Mouse (Mus musculus) liver, embryonic 16.5 days (tissue): ENCODE measurements around the gene Wfdc8. TPM values are rescaled to one million over a fixed set of nuclear protein-coding genes. Genes with fewer than 3 reads are reported as not detected.

Experiments
- ATAC-seq: fragments of 200-750 bp; cut with Nextera tagmentation; 2 replicates; pipeline ENCODE4 v1.8.0; 2017; ENCODE audit warnings: low read depth, mild to moderate bottlenecking, moderate number of reproducible peaks, moderate library complexity
- H3K27ac ChIP-seq: fragments of 300-500 bp; sonication (generic); 2 replicates; pipeline ENCODE4 v1.5.1; 2014; ENCODE audit warnings: mild to moderate bottlenecking, low read length
- H3K27me3 ChIP-seq: fragments of 300-500 bp; sonication (generic); 2 replicates; pipeline ENCODE4 v1.6.1; 2014; ENCODE audit warnings: low read depth, low read length, mixed read lengths; ENCODE audit not compliant: control insufficient read depth, insufficient read depth
- H3K36me3 ChIP-seq: fragments of 300-500 bp; sonication (generic); 2 replicates; pipeline ENCODE4 v1.6.1; 2014; ENCODE audit warnings: mild to moderate bottlenecking; ENCODE audit not compliant: control insufficient read depth, insufficient read depth
- H3K4me1 ChIP-seq: fragments of 300-500 bp; sonication (generic); 2 replicates; pipeline ENCODE4 v1.6.1; 2014; ENCODE audit warnings: low read depth, low read length, mixed read lengths; ENCODE audit not compliant: control insufficient read depth
- H3K4me2 ChIP-seq: fragments of 300-500 bp; sonication (generic); 2 replicates; pipeline ENCODE4 v1.6.1; 2014; ENCODE audit warnings: low read depth, low read length, mixed read lengths
- H3K4me3 ChIP-seq: fragments of 300-500 bp; sonication (generic); 2 replicates; pipeline ENCODE4 v1.5.1; 2014; ENCODE audit warnings: low read depth, mild to moderate bottlenecking, low read length
- H3K9ac ChIP-seq: fragments of 300-500 bp; sonication (generic); 2 replicates; pipeline ENCODE4 v1.6.1; 2014; ENCODE audit warnings: low read depth, low read length
- H3K9me3 ChIP-seq: fragments of 300-500 bp; sonication (generic); replicated peaks from 2 replicates; pipeline ENCODE4 v1.6.1; 2016; ENCODE audit warnings: low read length; ENCODE audit not compliant: control insufficient read depth
- WGBS: fragments of 180-500 bp; shearing (Covaris S2); extraction: QIAGEN DNeasy Blood & Tissue Kit; methylation state at CpG from one replicate; pipeline ENCODE4 v1.1.7; 2014; ENCODE audit not compliant: insufficient replicate concordance; 5-methylcytosine and 5-hydroxymethylcytosine counted together
- polyA plus RNA-seq: library from polyadenylated mRNA; unstranded; fragments of >200 nt; fragmentation: Nextera tagmentation; extraction: Ambion mirVana; gene quantifications from 2 replicates; pipeline ENCODE4 v1.2.1, GENCODE M21; 2015

Wfdc8 gene
- polyA plus RNA-seq, 1 experiment from 2014 or later, result not detected

GRCm38 (mm10) chr2:164551502-164551901 lies 61.9 kb downstream of the Wfdc8 start:
- no peak for ATAC-seq
- WGBS, result 67% methylated on average over 9 of the region's 9 CpGs
- Histone ChIP-seq H3K9ac (no peak overlapping the region), H3K36me3 (no peaks in the 10 kb centered on the region), H3K4me1 (no peaks in the 10 kb centered on the region), H3K9me3 (no peaks in the 10 kb centered on the region), H3K27ac (no peak overlapping the region), H3K4me3 (no peak overlapping the region), H3K4me2 (no peak overlapping the region), H3K27me3 (peaks cover 3% of the 10 kb centered on the region; the same call in 1 of the 2 replicates)

GRCm38 (mm10) chr2:164550895-164551269 lies 62.5 kb downstream of the Wfdc8 start:
- Histone ChIP-seq H3K9ac (no peak overlapping the region), H3K4me1 (no peaks in the 10 kb centered on the region), H3K36me3 (no peaks in the 10 kb centered on the region), H3K27ac (no peak overlapping the region), H3K27me3 (peaks cover 3% of the 10 kb centered on the region; the same call in 1 of the 2 replicates), H3K4me2 (no peak overlapping the region), H3K4me3 (no peak overlapping the region), H3K9me3 (no peaks in the 10 kb centered on the region)
- no peak for ATAC-seq
- 11% methylated on average over 2 of the region's 2 CpGs for WGBS

GRCm38 (mm10) chr2:164549963-164550894 lies 63.2 kb downstream of the Wfdc8 start:
- Histone ChIP-seq H3K4me3 (no peak overlapping the region), H3K36me3 (no peaks in the 10 kb centered on the region), H3K4me2 (no peak overlapping the region), H3K27me3 (peaks cover 3% of the 10 kb centered on the region; the same call in 1 of the 2 replicates), H3K4me1 (no peaks in the 10 kb centered on the region), H3K27ac (no peak overlapping the region), H3K9me3 (no peaks in the 10 kb centered on the region), H3K9ac (no peak overlapping the region)
- no peak for ATAC-seq
- WGBS, result 23% methylated on average over 10 of the region's 10 CpGs

GRCm38 (mm10) chr2:164549338-164549737 lies 64.1 kb downstream of the Wfdc8 start:
- no peak overlapping the region for H3K27ac ChIP-seq
- peaks cover 3% of the 10 kb centered on the region; the same call in 1 of the 2 replicates for H3K27me3 ChIP-seq
- ATAC-seq, result no peak
- no peak overlapping the region for H3K4me2 ChIP-seq
- H3K9ac ChIP-seq, result no peak overlapping the region
- H3K9me3 ChIP-seq, result no peaks in the 10 kb centered on the region
- H3K4me1 ChIP-seq, result no peaks in the 10 kb centered on the region
- no peak overlapping the region for H3K4me3 ChIP-seq
- 31% methylated on average over 4 of the region's 4 CpGs for WGBS
- H3K36me3 ChIP-seq, result no peaks in the 10 kb centered on the region

Other genes with a start within 250 kb of the Wfdc8 start
- gene Slpi, start 224.5 kb downstream of the Wfdc8 start, polyA plus RNA-seq, result 22.6 and 26.6 TPM in 2 replicates
- 0.14 and 0.89 TPM in 2 replicates for gene Rbpjl, start 210.5 kb downstream of the Wfdc8 start, polyA plus RNA-seq
- 0.09 and 0.12 TPM in 2 replicates for gene Matn4, start 208.5 kb downstream of the Wfdc8 start, polyA plus RNA-seq
- gene Sdc4, start 169.7 kb downstream of the Wfdc8 start, polyA plus RNA-seq, result 70.1 and 72.5 TPM in 2 replicates
- gene Sys1, start 156.7 kb downstream of the Wfdc8 start, polyA plus RNA-seq, result 24.5 and 24.8 TPM in 2 replicates
- 4.6 and 5.6 TPM in 2 replicates for gene Gm20458, start 152.7 kb downstream of the Wfdc8 start, polyA plus RNA-seq
- not detected in 2 replicates for gene Trp53tg5, start 139.9 kb downstream of the Wfdc8 start, polyA plus RNA-seq
- 1.5 and 2.7 TPM in 2 replicates for gene Dbndd2, start 127.5 kb downstream of the Wfdc8 start, polyA plus RNA-seq
- gene Pigt, start 116.1 kb downstream of the Wfdc8 start, polyA plus RNA-seq, result 20.8 and 24.0 TPM in 2 replicates
- gene Wfdc2, start 51.2 kb downstream of the Wfdc8 start, polyA plus RNA-seq, result 0.76 and 1.7 TPM in 2 replicates
- not detected in 2 replicates for gene Spint3, start 40.2 kb downstream of the Wfdc8 start, polyA plus RNA-seq
- gene Wfdc6a, start 28.2 kb downstream of the Wfdc8 start, polyA plus RNA-seq, result 0.21 TPM in 1 of 2 replicates, not detected in the other
- not detected in 2 replicates for gene Eppin, start 20.0 kb downstream of the Wfdc8 start, polyA plus RNA-seq
- gene Wfdc6b, start 104 bp downstream of the Wfdc8 start, polyA plus RNA-seq, result not detected in 2 replicates
- gene Wfdc16, start 25.2 kb upstream of the Wfdc8 start, polyA plus RNA-seq, result not detected in 2 replicates
- not detected in 2 replicates for gene Wfdc10, start 42.4 kb upstream of the Wfdc8 start, polyA plus RNA-seq
- not detected in 2 replicates for gene Wfdc9, start 43.0 kb upstream of the Wfdc8 start, polyA plus RNA-seq
- not detected in 2 replicates for gene Wfdc11, start 60.5 kb upstream of the Wfdc8 start, polyA plus RNA-seq
- gene Wfdc13, start 71.5 kb upstream of the Wfdc8 start, polyA plus RNA-seq, result not detected in 2 replicates
- gene Spint4, start 84.9 kb upstream of the Wfdc8 start, polyA plus RNA-seq, result not detected in 2 replicates
- gene Spint5, start 101.7 kb upstream of the Wfdc8 start, polyA plus RNA-seq, result not detected in 2 replicates
- 1.5 and 1.7 TPM in 2 replicates for gene Wfdc3, start 132.3 kb upstream of the Wfdc8 start, polyA plus RNA-seq
- 40.1 and 43.1 TPM in 2 replicates for gene Dnttip1, start 132.4 kb upstream of the Wfdc8 start, polyA plus RNA-seq
- gene Ube2c, start 156.3 kb upstream of the Wfdc8 start, polyA plus RNA-seq, result 632 and 661 TPM in 2 replicates
- 29.4 and 67.5 TPM in 2 replicates for gene Tnnc2, start 166.3 kb upstream of the Wfdc8 start, polyA plus RNA-seq
- 9.4 and 12.1 TPM in 2 replicates for gene Snx21, start 172.2 kb upstream of the Wfdc8 start, polyA plus RNA-seq
- 19.8 and 20.6 TPM in 2 replicates for gene Acot8, start 191.3 kb upstream of the Wfdc8 start, polyA plus RNA-seq
- 4.3 TPM in 2 replicates for gene Zswim3, start 191.5 kb upstream of the Wfdc8 start, polyA plus RNA-seq
- 3.4 and 4.1 TPM in 2 replicates for gene Zswim1, start 209.1 kb upstream of the Wfdc8 start, polyA plus RNA-seq
- not detected in 2 replicates for gene Spata25, start 214.9 kb upstream of the Wfdc8 start, polyA plus RNA-seq
- gene Ctsa, start 219.2 kb upstream of the Wfdc8 start, polyA plus RNA-seq, result 90.7 and 92.5 TPM in 2 replicates
- 1.7 and 2.5 TPM in 2 replicates for gene Neurl2, start 219.8 kb upstream of the Wfdc8 start, polyA plus RNA-seq
- 23.1 and 27.4 TPM in 2 replicates for gene Pltp, start 244.1 kb upstream of the Wfdc8 start, polyA plus RNA-seq